Mouse (Mus musculus): ENCODE results near the gene Maco1. TPM values are rescaled to one million over a fixed set of nuclear protein-coding genes. Genes with fewer than 3 reads are reported as not detected.

Gene Maco1
- polyA plus RNA-seq, 1 experiment from 2014 or later, result 43.5 TPM

- H3K9ac ChIP-seq (ENCODE audit: low read depth, low read length), result peak overlapping the region; percentile 56
- WGBS, result 1% methylated on average over 91 of the region's 91 CpGs
- ATAC-seq (ENCODE audit: low FRiP score, low TSS enrichment), result peak; percentile 94
- H3K4me1 ChIP-seq (ENCODE audit: control insufficient read depth, insufficient read depth, low read length), result peaks cover 24% of the 10 kb centered on the region
- H3K9me3 ChIP-seq (ENCODE audit: control insufficient read depth, low read length), result no peaks in the 10 kb centered on the region
- H3K4me3 ChIP-seq (ENCODE audit: low read length), result peak overlapping the region; percentile 84
- H3K36me3 ChIP-seq (ENCODE audit: control insufficient read depth, insufficient read depth, low read length), result no peaks in the 10 kb centered on the region
- H3K27me3 ChIP-seq (ENCODE audit: control insufficient read depth, insufficient read depth, low read length), result no peaks in the 10 kb centered on the region
- peak overlapping the region; percentile 88 for H3K27ac ChIP-seq (ENCODE audit: low read depth, low read length)
- peak overlapping the region; percentile 75 for H3K4me2 ChIP-seq (replicated peaks; ENCODE audit: low read depth, low read length)
These were observed 716 bp upstream of the Maco1 start for GRCm38 (mm10) chr4:134853637-134854485.

- Histone ChIP-seq H3K36me3 (ENCODE audit: control insufficient read depth, insufficient read depth, low read length) (no peaks in the 10 kb centered on the region), H3K4me3 (ENCODE audit: low read length) (peak overlapping the region; percentile 84), H3K4me1 (ENCODE audit: control insufficient read depth, insufficient read depth, low read length) (peaks cover 24% of the 10 kb centered on the region), H3K9me3 (ENCODE audit: control insufficient read depth, low read length) (no peaks in the 10 kb centered on the region), H3K27ac (ENCODE audit: low read depth, low read length) (peak overlapping the region; percentile 73), H3K4me2 (replicated peaks; ENCODE audit: low read depth, low read length) (peak overlapping the region; percentile 87), H3K27me3 (ENCODE audit: control insufficient read depth, insufficient read depth, low read length) (no peaks in the 10 kb centered on the region), H3K9ac (ENCODE audit: low read depth, low read length) (peak overlapping the region; percentile 94)
- WGBS, result under 1% methylated on average over 56 of the region's 106 CpGs
- peak; percentile 37 for ATAC-seq (ENCODE audit: low FRiP score, low TSS enrichment)
These were observed 498 bp downstream of the Maco1 start for GRCm38 (mm10) chr4:134852438-134853255.

GRCm38 (mm10) chr4:134851876-134852275, 1.3 kb downstream of the Maco1 start:
- Histone ChIP-seq H3K4me2 (replicated peaks; ENCODE audit: low read depth, low read length) (peak overlapping the region; percentile 87), H3K4me3 (ENCODE audit: low read length) (peak overlapping the region; percentile 84), H3K9ac (ENCODE audit: low read depth, low read length) (peak overlapping the region; percentile 94), H3K36me3 (ENCODE audit: control insufficient read depth, insufficient read depth, low read length) (no peaks in the 10 kb centered on the region), H3K4me1 (ENCODE audit: control insufficient read depth, insufficient read depth, low read length) (peaks cover 24% of the 10 kb centered on the region), H3K9me3 (ENCODE audit: control insufficient read depth, low read length) (no peaks in the 10 kb centered on the region), H3K27me3 (ENCODE audit: control insufficient read depth, insufficient read depth, low read length) (no peaks in the 10 kb centered on the region), H3K27ac (ENCODE audit: low read depth, low read length) (no peak overlapping the region)
- no peak for ATAC-seq (ENCODE audit: low FRiP score, low TSS enrichment)
- WGBS, result 9% methylated on average over 14 of the region's 14 CpGs

- no peak for ATAC-seq (ENCODE audit: low FRiP score, low TSS enrichment)
- Histone ChIP-seq H3K27me3 (ENCODE audit: control insufficient read depth, insufficient read depth, low read length) (no peaks in the 10 kb centered on the region), H3K9me3 (ENCODE audit: control insufficient read depth, low read length) (no peaks in the 10 kb centered on the region), H3K4me3 (ENCODE audit: low read length) (peak overlapping the region; percentile 84; the same call in 1 of the 2 replicates), H3K9ac (ENCODE audit: low read depth, low read length) (peak overlapping the region; percentile 94; the same call in 1 of the 2 replicates), H3K27ac (ENCODE audit: low read depth, low read length) (no peak overlapping the region), H3K4me2 (replicated peaks; ENCODE audit: low read depth, low read length) (peak overlapping the region; percentile 87), H3K4me1 (ENCODE audit: control insufficient read depth, insufficient read depth, low read length) (peaks cover 18% of the 10 kb centered on the region), H3K36me3 (ENCODE audit: control insufficient read depth, insufficient read depth, low read length) (no peaks in the 10 kb centered on the region)
- 36% methylated on average over 2 of the region's 2 CpGs for WGBS
These were observed 1.9 kb downstream of the Maco1 start for GRCm38 (mm10) chr4:134851236-134851635.

- Histone ChIP-seq H3K27me3 (ENCODE audit: control insufficient read depth, insufficient read depth, low read length) (no peaks in the 10 kb centered on the region), H3K9me3 (ENCODE audit: control insufficient read depth, low read length) (no peaks in the 10 kb centered on the region), H3K4me1 (ENCODE audit: control insufficient read depth, insufficient read depth, low read length) (peaks cover 14% of the 10 kb centered on the region), H3K27ac (ENCODE audit: low read depth, low read length) (no peak overlapping the region), H3K4me2 (replicated peaks; ENCODE audit: low read depth, low read length) (no peak overlapping the region), H3K9ac (ENCODE audit: low read depth, low read length) (no peak overlapping the region), H3K4me3 (ENCODE audit: low read length) (no peak overlapping the region), H3K36me3 (ENCODE audit: control insufficient read depth, insufficient read depth, low read length) (no peaks in the 10 kb centered on the region)
- ATAC-seq (ENCODE audit: low FRiP score, low TSS enrichment), result no peak
- 66% methylated on average over 4 of the region's 4 CpGs for WGBS
These were observed 2.6 kb downstream of the Maco1 start for GRCm38 (mm10) chr4:134850551-134850950.

GRCm38 (mm10) chr4:134847587-134847986, 5.6 kb downstream of the Maco1 start:
- Histone ChIP-seq H3K4me2 (replicated peaks; ENCODE audit: low read depth, low read length) (no peak overlapping the region), H3K36me3 (ENCODE audit: control insufficient read depth, insufficient read depth, low read length) (no peaks in the 10 kb centered on the region), H3K4me3 (ENCODE audit: low read length) (no peak overlapping the region), H3K9ac (ENCODE audit: low read depth, low read length) (no peak overlapping the region), H3K27me3 (ENCODE audit: control insufficient read depth, insufficient read depth, low read length) (no peaks in the 10 kb centered on the region), H3K4me1 (ENCODE audit: control insufficient read depth, insufficient read depth, low read length) (peaks cover 14% of the 10 kb centered on the region), H3K9me3 (ENCODE audit: control insufficient read depth, low read length) (no peaks in the 10 kb centered on the region), H3K27ac (ENCODE audit: low read depth, low read length) (no peak overlapping the region)
- no peak for ATAC-seq (ENCODE audit: low FRiP score, low TSS enrichment)
- WGBS, result 83% methylated on average over 4 of the region's 4 CpGs

GRCm38 (mm10) chr4:134843566-134843965, 9.6 kb downstream of the Maco1 start:
- no peak overlapping the region for H3K4me2 ChIP-seq (replicated peaks; ENCODE audit: low read depth, low read length)

GRCm38 (mm10) chr4:134840231-134840630, 12.9 kb downstream of the Maco1 start:
- Histone ChIP-seq H3K4me2 (replicated peaks; ENCODE audit: low read depth, low read length) (no peak overlapping the region), H3K4me3 (ENCODE audit: low read length) (no peak overlapping the region), H3K36me3 (ENCODE audit: control insufficient read depth, insufficient read depth, low read length) (peaks cover 13% of the 10 kb centered on the region; the same call in 1 of the 2 replicates), H3K27ac (ENCODE audit: low read depth, low read length) (no peak overlapping the region), H3K9ac (ENCODE audit: low read depth, low read length) (no peak overlapping the region), H3K9me3 (ENCODE audit: control insufficient read depth, low read length) (no peaks in the 10 kb centered on the region), H3K4me1 (ENCODE audit: control insufficient read depth, insufficient read depth, low read length) (0 out of 2 replicates have a peak, but pooled peaks cover 5% of the 10 kb centered on the region), H3K27me3 (ENCODE audit: control insufficient read depth, insufficient read depth, low read length) (no peaks in the 10 kb centered on the region)
- ATAC-seq (ENCODE audit: low FRiP score, low TSS enrichment), result no peak
- 94% methylated on average over 1 of the region's 1 CpGs for WGBS

More at GRCm38 (mm10) chr4:134843566-134843965, 9.6 kb downstream of the Maco1 start:
- no peaks in the 10 kb centered on the region for H3K27me3 ChIP-seq (ENCODE audit: control insufficient read depth, insufficient read depth, low read length)
- ATAC-seq (ENCODE audit: low FRiP score, low TSS enrichment), result no peak
- no peaks in the 10 kb centered on the region for H3K36me3 ChIP-seq (ENCODE audit: control insufficient read depth, insufficient read depth, low read length)
- H3K9ac ChIP-seq (ENCODE audit: low read depth, low read length), result no peak overlapping the region
- 84% methylated on average over 4 of the region's 4 CpGs for WGBS
- 0 out of 2 replicates have a peak, but pooled peaks cover under 1% of the 10 kb centered on the region for H3K4me1 ChIP-seq (ENCODE audit: control insufficient read depth, insufficient read depth, low read length)
- H3K9me3 ChIP-seq (ENCODE audit: control insufficient read depth, low read length), result no peaks in the 10 kb centered on the region
- no peak overlapping the region for H3K27ac ChIP-seq (ENCODE audit: low read depth, low read length)
- H3K4me3 ChIP-seq (ENCODE audit: low read length), result no peak overlapping the region
